Mouse (Mus musculus) lung, adult 18-20 months (tissue): Measurements from ENCODE around the gene Ube2o.

Experiments used
- DNase-seq, 2 experiments: peaks; one replicate each; pipeline ENCODE4 v3.0.0; 2022; ENCODE audit warnings: mixed read lengths in 2 of 2

Ube2o gene

DNA sequence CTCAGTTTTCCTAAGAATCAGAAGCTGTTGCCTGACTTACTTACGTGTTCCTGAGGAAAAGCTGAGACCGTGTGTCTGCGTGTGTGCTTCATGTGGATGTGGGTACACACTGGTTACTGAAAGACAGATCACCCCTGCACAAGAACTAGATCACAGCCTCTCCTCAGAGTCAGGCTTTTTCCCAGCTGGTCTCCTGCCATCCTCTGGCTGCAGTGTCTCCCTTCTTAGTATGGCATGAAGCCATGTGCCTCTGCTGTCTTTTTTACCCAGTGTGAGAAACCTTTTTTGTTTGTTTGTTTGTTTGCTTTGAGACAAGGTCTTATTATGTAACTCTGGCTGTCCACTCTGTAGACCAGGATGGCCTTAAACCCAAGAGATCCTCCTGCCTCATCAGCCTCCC lies 2.0 kb downstream of the Ube2o start:
- no peak for DNase-seq

- peak in 1 of 2 experiments; percentile 22 for DNase-seq
Measured at GRCm38 (mm10) chr11:116575396-116575795, 5.9 kb downstream of the Ube2o start.

- DNase-seq = no peak
Measured at GRCm38 (mm10) chr11:116574982-116575381, 6.3 kb downstream of the Ube2o start.

DNA sequence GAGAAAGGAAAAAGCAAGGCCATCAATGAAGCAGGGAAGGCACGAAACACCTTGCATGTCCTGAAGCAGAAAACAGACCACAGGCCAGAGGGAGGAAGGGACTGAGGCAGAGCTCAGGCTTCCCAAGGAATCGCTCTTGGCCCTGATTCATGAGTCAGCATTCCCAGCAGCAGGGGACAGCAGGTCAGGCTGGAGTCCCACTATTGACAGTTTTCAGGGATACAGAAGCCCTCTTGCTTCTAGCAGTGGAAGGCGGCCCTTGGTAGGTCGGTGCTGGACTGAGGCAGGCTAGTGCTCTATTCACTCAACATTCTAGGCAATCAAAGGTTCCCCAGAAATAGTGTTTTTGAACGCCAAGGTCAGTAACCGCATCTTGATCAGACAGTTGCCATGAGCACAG lies 6.8 kb downstream of the Ube2o start:
- no peak for DNase-seq

DNA sequence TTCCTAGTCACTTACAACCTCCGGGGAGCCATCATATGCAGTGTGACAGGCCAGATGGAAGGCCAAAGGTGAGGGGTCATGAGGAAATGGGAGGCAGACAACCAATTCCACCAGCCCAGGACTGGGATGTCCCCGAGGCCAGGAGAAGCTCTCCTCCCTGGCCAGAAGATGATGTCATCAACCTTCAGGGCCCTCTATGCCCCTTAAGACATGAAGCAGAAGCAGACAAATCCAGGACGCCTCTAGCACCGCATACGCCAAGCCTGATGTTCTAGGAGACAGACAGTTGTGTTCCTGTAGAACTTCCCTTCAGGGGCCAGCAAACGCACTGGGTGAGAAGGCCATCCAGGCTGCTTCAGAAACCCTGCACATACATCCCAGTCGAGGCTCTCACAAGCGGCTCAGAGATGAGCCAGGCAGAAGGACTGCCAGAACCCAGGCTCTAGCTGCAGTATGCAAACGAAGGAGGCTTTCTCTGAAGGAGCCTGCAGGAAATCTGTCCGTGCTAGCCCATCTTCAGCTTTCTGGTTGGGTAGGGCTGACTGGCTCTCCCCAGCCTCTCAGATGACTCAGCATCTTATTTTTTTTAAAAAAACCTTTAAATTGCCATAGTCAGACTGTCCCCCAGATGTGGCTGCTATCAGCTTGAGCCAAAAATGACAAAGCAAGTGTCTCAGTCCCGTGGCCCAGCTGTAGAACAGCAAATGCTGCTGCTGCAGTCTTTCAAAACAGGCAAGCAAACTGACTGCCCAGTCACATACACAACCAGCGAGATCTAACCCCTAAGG lies 8.3 kb downstream of the Ube2o start:
- DNase-seq = no peak

DNA sequence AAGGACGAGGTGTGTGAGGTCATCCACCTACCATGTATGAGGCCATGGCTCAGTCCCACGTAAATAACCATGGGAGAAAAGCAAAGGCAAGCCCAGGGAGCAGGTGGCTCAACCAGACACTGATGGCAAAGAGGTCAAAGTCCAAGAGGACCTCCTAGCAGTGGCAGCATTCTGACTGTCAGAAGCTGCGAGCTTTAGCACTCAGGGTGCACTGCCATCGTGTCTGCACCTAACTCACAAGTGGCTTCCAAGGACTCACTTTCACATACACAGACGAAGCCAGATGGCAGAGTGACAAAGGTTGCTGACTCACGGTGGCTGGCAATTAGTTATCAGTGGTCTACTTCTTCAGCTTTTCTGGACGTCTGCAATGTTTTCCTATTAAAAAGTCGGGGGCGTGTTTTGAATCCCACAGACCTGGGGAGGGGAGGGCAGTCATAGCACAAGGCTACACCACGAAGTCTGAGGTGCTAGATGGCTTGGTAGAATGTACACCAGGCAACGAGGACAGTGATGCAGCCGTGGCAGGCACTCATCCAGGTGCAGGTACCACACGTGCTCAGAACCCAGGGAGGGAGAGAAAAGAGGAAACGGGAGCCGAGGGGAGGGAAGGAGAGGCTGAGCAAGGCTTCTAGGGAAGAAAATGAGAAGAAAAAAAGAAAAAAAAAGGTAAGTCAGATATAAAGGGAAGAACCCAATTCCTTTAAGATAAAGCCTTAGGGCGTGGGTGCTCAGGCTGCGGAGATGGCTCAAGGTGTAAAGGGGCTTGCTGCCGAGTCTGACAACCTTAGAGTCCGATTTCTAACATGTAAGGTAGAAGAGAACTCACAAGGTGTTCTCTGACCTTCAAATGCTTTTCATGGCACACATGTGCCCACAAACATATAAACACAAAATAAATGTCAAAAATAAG lies 9.2 kb downstream of the Ube2o start:
- DNase-seq = peak; percentile 40 to 54

DNA sequence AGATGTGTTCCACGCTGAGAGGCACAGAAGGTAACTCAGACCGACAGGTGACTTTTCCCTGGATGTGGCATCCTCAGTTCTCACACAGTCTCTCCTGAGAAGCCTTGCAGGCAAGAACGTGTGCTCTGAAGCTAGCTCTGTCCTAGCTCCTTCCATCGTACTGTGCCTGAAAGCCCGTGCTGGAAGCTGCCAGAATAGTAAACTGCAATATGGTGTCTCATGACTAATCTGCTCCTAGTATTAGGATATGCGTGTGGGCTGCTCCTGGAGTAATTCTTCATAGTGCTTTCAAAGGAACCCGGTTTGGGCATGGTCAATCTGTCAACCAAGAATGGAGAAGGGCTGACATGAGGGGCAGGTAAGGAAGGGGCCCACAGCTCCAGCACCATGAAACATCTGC lies 10.4 kb downstream of the Ube2o start:
- no peak for DNase-seq

DNA sequence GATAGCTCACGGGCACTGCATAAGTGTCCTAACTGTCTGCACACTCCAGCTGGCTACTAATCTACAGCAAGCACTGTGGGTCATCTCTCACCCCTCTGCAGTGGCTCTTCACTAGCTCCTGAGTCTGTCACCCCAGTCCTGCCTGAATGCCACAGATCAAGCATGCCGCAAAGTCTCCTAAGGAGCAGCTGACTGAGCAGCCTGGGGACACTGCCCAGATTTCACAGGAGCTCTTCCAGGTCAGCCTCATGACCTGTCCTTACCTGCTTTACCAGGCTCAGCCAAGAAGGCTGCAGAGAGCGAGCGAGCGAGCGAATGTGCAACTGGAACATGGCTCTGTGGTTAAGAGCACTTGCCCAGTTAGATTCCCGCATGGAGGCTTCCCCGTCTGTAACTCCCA lies 13.7 kb downstream of the Ube2o start:
- DNase-seq = no peak

DNA sequence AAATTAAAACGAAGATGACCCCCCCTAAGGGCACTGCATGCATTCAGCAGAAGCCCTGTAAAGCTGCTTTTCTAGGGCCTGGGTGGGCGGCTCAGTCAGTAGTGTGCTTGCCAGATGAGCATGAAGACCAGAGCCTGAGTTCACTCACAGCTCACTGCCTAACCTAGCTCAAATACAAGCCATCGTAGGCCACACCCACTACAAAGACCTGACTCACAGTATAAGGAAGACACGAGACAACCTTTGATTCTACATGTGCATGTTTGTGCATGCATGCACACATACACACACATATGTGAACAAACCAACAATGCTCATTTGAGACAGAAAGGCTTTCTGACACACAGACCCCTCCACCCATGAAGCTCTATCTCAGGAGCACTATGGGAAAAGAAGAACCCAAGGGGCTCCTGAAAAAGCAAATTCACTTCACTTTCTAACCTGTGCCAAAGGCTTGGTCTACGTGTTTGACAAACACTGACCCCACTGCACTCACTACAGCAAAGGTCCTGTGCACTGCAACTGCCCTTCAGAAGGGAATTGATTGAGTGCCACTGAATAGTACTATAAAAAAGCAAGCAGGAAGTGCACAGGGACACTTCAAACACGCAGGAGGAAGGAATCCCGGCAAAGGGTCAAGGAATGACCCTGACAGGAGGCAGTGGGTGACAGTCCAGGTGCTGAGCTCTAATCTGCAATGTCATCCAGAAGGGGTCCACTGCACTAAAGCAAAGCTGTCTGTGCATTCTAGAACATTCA lies 15.8 kb downstream of the Ube2o start:
- no peak for DNase-seq

GRCm38 (mm10) chr11:116556308-116556707 lies 24.9 kb downstream of the Ube2o start:
- DNase-seq = no peak

- no peak for DNase-seq
Measured at GRCm38 (mm10) chr11:116555572-116555971, 25.7 kb downstream of the Ube2o start.

- peak in 1 of 2 experiments; percentile 15 for DNase-seq
Measured at GRCm38 (mm10) chr11:116554171-116554878, 26.9 kb downstream of the Ube2o start.

DNA sequence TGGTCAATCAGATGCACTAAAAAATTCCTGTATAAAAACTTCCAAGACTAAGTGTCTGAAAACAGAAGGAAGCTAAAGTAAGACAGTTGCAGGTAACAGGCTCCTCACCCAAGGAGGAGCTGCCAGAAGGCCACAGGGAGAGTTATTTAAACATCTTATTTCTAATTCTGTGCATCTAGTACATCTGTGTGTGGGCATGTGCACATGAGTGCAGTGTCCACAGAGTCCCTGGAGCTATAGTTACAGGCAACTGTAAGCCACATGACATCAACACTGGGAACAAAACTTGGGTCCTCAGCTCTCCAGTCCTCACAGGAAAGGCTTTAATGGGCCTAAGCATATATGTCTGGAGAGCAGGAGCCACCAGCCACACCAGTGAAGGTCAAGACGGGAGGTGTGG lies 29.1 kb downstream of the Ube2o start:
- no peak for DNase-seq

DNA sequence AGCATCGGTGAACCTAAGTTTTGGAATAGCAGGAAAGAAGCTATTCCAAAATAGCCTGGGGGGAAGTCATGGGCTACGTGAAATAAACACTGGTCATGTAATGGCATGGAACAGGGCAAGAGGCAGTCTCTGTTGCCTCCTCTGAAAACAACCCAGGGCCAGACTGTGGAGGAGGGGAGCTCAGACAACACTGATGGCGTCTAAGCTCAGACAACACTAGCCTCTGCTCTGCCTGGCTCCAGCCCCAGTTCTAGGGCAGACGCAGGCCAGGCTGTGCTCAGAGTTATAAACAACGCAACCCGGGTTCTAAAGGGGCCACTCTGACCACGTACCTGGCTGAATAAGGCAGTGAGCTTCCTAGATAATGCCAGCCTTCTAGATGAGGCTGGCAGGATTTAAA lies 30.5 kb downstream of the Ube2o start:
- DNase-seq = peak in 1 of 2 experiments; percentile 25

DNA sequence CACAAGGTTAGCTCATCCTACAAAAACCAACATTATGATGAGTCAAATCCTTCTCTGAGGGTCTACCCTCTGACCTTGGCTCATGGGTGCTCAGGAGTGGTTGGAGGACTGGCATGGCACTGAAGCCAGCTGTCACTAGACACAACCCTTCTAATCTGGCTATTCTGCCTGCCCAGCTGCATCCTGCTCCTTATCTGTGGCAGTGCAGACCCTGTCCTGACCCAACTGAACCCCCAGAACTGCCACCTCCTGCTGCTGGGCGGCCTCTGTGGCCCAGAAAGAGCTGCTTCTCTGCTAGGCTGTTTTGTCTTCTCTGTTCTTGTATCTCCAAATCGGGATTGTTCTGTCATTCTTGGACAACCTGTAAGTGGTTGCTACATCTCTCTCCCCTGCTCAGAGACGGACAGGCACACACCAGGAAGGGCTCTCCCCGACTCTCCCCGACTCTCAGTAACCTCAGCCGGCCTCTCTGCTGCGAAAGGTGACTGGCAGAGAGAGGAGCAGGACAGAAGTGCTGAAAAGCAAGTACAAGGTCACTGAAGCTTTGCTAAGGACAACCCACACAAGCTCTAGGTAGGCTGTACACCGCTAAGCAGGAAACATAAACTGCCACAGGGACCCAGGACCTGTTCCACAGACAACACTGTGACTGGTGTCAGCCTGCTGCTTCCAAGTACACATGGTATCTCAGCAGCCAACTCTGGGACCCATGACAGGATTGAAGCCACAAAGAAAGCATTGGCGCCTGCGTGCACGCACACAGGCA lies 31.8 kb downstream of the Ube2o start:
- no peak for DNase-seq

- DNase-seq = no peak
Measured at GRCm38 (mm10) chr11:116548780-116549179, 32.5 kb downstream of the Ube2o start.

- DNase-seq = no peak
Measured at GRCm38 (mm10) chr11:116547296-116548060, 33.8 kb downstream of the Ube2o start.

DNA sequence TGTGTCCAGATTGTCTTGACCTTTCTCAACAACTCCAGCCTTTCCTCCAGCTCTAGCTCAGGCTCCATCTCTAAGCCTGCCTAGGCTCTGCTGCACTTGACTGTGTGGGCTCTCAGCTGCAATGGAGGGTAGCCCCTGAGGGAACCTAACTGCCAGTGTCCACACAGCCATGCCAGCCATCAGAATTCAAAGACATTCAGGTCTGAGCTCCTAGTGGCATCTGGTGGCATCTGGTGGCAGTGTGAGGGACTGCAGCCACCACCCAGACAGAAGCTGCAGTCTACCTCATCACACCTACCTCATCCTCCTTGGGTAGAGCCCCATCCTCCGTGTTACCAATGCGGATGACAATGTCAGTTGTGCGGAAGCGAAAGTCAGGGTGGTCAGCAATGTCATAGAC lies 38.1 kb downstream of the Ube2o start:
- DNase-seq = peak in 1 of 2 experiments; percentile 37

GRCm38 (mm10) chr11:116541183-116541582 lies 40.1 kb downstream of the Ube2o start:
- no peak for DNase-seq

GRCm38 (mm10) chr11:116538142-116538735 lies 43.0 kb downstream of the Ube2o start:
- no peak for DNase-seq
